Mouse (Mus musculus): ENCODE measurements at regions not wholly inside any gene's neighbourhood (a gene's known extent, or its start where the extent isn't known, plus 50 kb on each side); places are given as distances from the start of the nearest gene placed in this dataset.

- Histone ChIP-seq H3K27me3 (ENCODE audit: insufficient read depth, low read length) (no peaks in the 10 kb centered on the region), H3K9me3 (ENCODE audit: low read length) (no peaks in the 10 kb centered on the region), H3K36me3 (replicated peaks; ENCODE audit: insufficient read depth, low read length) (no peaks in the 10 kb centered on the region), H3K4me1 (ENCODE audit: insufficient read depth) (no peaks in the 10 kb centered on the region), H3K4me2 (ENCODE audit: low read depth, low read length) (no peak overlapping the region), H3K9ac (replicated peaks) (no peak overlapping the region), H3K4me3 (ENCODE audit: low read depth, low read length) (no peak overlapping the region), H3K27ac (ENCODE audit: low read depth) (no peak overlapping the region)
- WGBS (ENCODE audit: insufficient replicate concordance) = 71% methylated on average over 4 of the region's 4 CpGs
- DNase-seq = no peak
- no peak for TF ChIP-seq CTCF (IDR thresholded peaks at IDR 0.05; ENCODE audit: low read depth)
- TF ChIP-seq EP300 (IDR thresholded peaks at IDR 0.05; ENCODE audit: low read depth) = no peak
- no peak for ATAC-seq
Measured at GRCm38 (mm10) chr1:78980051-78980450, 163.5 kb downstream of the Kcne4 start.
